Mouse (Mus musculus) E14TG2a.4 (cell line): ENCODE measurements at regions not wholly inside any gene's neighbourhood (a gene's known extent, or its start where the extent isn't known, plus 50 kb on each side); places are given as distances from the start of the nearest gene placed in this dataset.

ENCODE experiments used
- CTCF ChIP-seq: conservative IDR thresholded peaks from 2 replicates; pipeline ENCODE4 v1.5.1; 2014; ENCODE audit warnings: low read length
- NANOG ChIP-seq: IDR thresholded peaks from 2 replicates; pipeline ENCODE4 v1.6.1; 2014; ENCODE audit warnings: borderline replicate concordance, low read length, mixed read lengths
- POU5F1 ChIP-seq: IDR thresholded peaks from 2 replicates; pipeline ENCODE4 v1.6.1; 2014; ENCODE audit warnings: low read length, borderline replicate concordance

- no peak for TF ChIP-seq CTCF
- TF ChIP-seq POU5F1 = no peak
- no peak for TF ChIP-seq NANOG
These were observed 192.7 kb upstream of the Cdh11 start for GRCm38 (mm10) chr8:102978161-102978581.
